Mouse (Mus musculus) MEL (cell line): ENCODE results near the gene Plekhg1.

ENCODE experiments used
- CHD1 ChIP-seq: IDR thresholded peaks from 2 replicates; pipeline ENCODE4 v1.6.1; 2012; ENCODE audit warnings: low read depth, mild to moderate bottlenecking, inconsistent platforms, low read length, improper control_type of control experiment
- CTCF ChIP-seq, 3 experiments: IDR thresholded peaks in 2 of 3; conservative IDR thresholded peaks in 1 of 3; 2 replicates each; pipeline ENCODE4 v1.5.1; 2011 to 2012; ENCODE audit warnings: low read length in 3 of 3, low read depth in 2 of 3, mild to moderate bottlenecking in 2 of 3, improper control_type of control experiment in 1 of 3, inconsistent platforms in 1 of 3, mixed read lengths in 1 of 3, moderate library complexity in 1 of 3; ENCODE audit not compliant: control insufficient read depth in 1 of 3, insufficient read depth in 1 of 3, poor library complexity in 1 of 3, severe bottlenecking in 1 of 3
- E2F4 ChIP-seq: IDR thresholded peaks from 2 replicates; pipeline ENCODE4 v1.6.1; 2011; ENCODE audit warnings: low read depth, low read length, improper control_type of control experiment, borderline replicate concordance
- ETS1 ChIP-seq: IDR thresholded peaks from 2 replicates; pipeline ENCODE4 v1.6.1; 2012; ENCODE audit warnings: low read depth, mild to moderate bottlenecking, inconsistent platforms, low read length, improper control_type of control experiment, moderate library complexity
- HCFC1 ChIP-seq: IDR thresholded peaks from 2 replicates; pipeline ENCODE4 v1.6.1; 2012; ENCODE audit warnings: low read depth, mild to moderate bottlenecking, inconsistent platforms, low read length, improper control_type of control experiment, moderate library complexity
- MAFK ChIP-seq: IDR thresholded peaks from 2 replicates; pipeline ENCODE4 v1.6.1; 2011; ENCODE audit warnings: low read depth, mild to moderate bottlenecking, low read length, improper control_type of control experiment, borderline replicate concordance
- MAX ChIP-seq: IDR thresholded peaks from 2 replicates; pipeline ENCODE4 v1.6.1; 2011; ENCODE audit warnings: low read length, improper control_type of control experiment
- NELFE ChIP-seq: IDR thresholded peaks from 2 replicates; pipeline ENCODE4 v1.6.1; 2011; ENCODE audit warnings: low read depth, low read length, improper control_type of control experiment
- POLR2A ChIP-seq, 2 experiments: IDR thresholded peaks; 2 replicates each; pipeline ENCODE4 v1.6.1; 2011 to 2012; ENCODE audit warnings: low read length in 2 of 2, mild to moderate bottlenecking in 2 of 2, control low read depth in 1 of 2, improper control_type of control experiment in 1 of 2, low read depth in 1 of 2, moderate library complexity in 1 of 2; ENCODE audit not compliant: control insufficient read depth in 1 of 2, insufficient read depth in 1 of 2, poor library complexity in 1 of 2
- TAL1 ChIP-seq: IDR thresholded peaks from 2 replicates; pipeline ENCODE4 v1.6.1; 2012; ENCODE audit warnings: mild to moderate bottlenecking, inconsistent platforms, low read length, moderate library complexity, mixed read lengths
- USF1 ChIP-seq: IDR thresholded peaks from 2 replicates; pipeline ENCODE4 v1.6.1; 2014; ENCODE audit warnings: low read depth, mild to moderate bottlenecking, inconsistent platforms, low read length, improper control_type of control experiment, moderate library complexity

DNA sequence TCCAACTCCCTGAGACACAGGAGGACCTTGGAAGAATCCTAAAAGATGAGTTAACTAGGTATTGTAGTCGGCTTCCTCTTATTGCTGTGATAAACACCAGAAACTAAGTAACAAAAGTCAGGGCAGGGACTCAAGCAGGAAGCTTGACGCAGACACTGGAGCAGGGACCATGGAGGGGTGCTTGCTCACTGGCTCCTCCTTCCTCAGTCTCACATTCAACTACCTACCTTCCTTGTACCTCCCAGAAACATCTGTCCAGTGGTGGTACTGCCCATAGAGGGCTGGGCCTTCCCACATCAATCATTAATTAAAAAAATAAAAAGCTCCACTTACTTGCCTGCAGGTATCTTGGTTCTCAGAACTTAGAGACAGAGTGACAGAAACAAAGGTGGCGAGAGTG is 152.2 kb downstream of the Plekhg1 start:
- no peak for TF ChIP-seq CTCF (IDR thresholded peaks at IDR 0.05 in 2 of 3, conservative IDR thresholded peaks at IDR 0.05 in 1 of 3; ENCODE audit: control insufficient read depth in 1 of 3, insufficient read depth in 1 of 3, low read depth in 2 of 3, low read length in 3 of 3, poor library complexity in 1 of 3, severe bottlenecking in 1 of 3)
- no peak for TF ChIP-seq E2F4
- no peak for TF ChIP-seq USF1
- no peak for TF ChIP-seq NELFE
- no peak for TF ChIP-seq TAL1
- no peak for TF ChIP-seq MAX
- no peak for TF ChIP-seq POLR2A (IDR thresholded peaks at IDR 0.05; ENCODE audit: control insufficient read depth in 1 of 2, insufficient read depth in 1 of 2, low read depth in 1 of 2, low read length in 2 of 2, poor library complexity in 1 of 2)
- no peak for TF ChIP-seq CHD1
- no peak for TF ChIP-seq HCFC1
- TF ChIP-seq ETS1: no peak
- TF ChIP-seq MAFK: no peak
